Mouse (Mus musculus) testis, adult 2 months (tissue): ENCODE measurements around the gene Eid2b. TPM values are rescaled to one million over a fixed set of nuclear protein-coding genes. Genes with fewer than 3 reads are reported as not detected.
A peak's percentile ranks its signal among the peaks of the same experiment; 100 is the strongest.
"Not testable (repeated sequence)": the region's sequence is repeated elsewhere in the genome, so short reads cannot be mapped to it uniquely, and the experiment has no call there.

Source experiments
- H3K27ac ChIP-seq: fragments of 200-500 bp; 2 replicates; pipeline ENCODE4 v1.5.1; 2012; ENCODE audit warnings: low read depth, low read length; ENCODE audit not compliant: control insufficient read depth, insufficient read depth
- H3K27me3 ChIP-seq: fragments of 200-500 bp; 2 replicates; pipeline ENCODE4 v1.6.1; 2012; ENCODE audit warnings: mild to moderate bottlenecking, low read length, moderate library complexity; ENCODE audit not compliant: control insufficient read depth, insufficient read depth
- H3K36me3 ChIP-seq: fragments of 200-500 bp; 2 replicates; pipeline ENCODE4 v1.6.1; 2012; ENCODE audit warnings: mild to moderate bottlenecking, low read length; ENCODE audit not compliant: control insufficient read depth, insufficient read depth
- H3K4me1 ChIP-seq: fragments of 200-500 bp; 2 replicates; pipeline ENCODE4 v1.6.1; 2012; ENCODE audit warnings: low read length; ENCODE audit not compliant: control insufficient read depth, insufficient read depth
- H3K4me3 ChIP-seq: fragments of 200-500 bp; 2 replicates; pipeline ENCODE4 v1.5.1; 2012; ENCODE audit warnings: low read depth, mild to moderate bottlenecking, low read length, moderate library complexity, mixed read lengths; ENCODE audit not compliant: control insufficient read depth
- CTCF ChIP-seq: fragments of 200-500 bp; IDR thresholded peaks from 2 replicates; pipeline ENCODE4 v1.5.1; 2012; ENCODE audit warnings: low read depth, mild to moderate bottlenecking, inconsistent platforms, low read length, moderate library complexity; ENCODE audit not compliant: control insufficient read depth, insufficient read depth, insufficient replicate concordance
- POLR2A ChIP-seq: fragments of 200-500 bp; IDR thresholded peaks from 2 replicates; pipeline ENCODE4 v1.6.1; 2012; ENCODE audit warnings: low read depth, mild to moderate bottlenecking, inconsistent platforms, low read length, moderate library complexity; ENCODE audit not compliant: control insufficient read depth
- polyA plus RNA-seq: library from polyadenylated mRNA; depleted of rRNA; stranded (reverse); fragments of >200 nt; gene quantifications from 2 replicates; pipeline ENCODE4 v1.2.3, GENCODE M21; 2012; rRNA removed

Eid2b gene
- polyA plus RNA-seq, result 13.9 and 19.5 TPM in 2 replicates

- Histone ChIP-seq H3K4me1 (peaks cover 7% of the 10 kb centered on the region), H3K27me3 (no peaks in the 10 kb centered on the region), H3K4me3 (peak within 1 kb of the TSS; percentile 94), H3K36me3 (no peaks in the 10 kb centered on the region), H3K27ac (peak within 1 kb of the TSS; percentile 96)
- TF ChIP-seq CTCF, result peak; percentile 91
- peak; percentile 77 for TF ChIP-seq POLR2A
Observed at GRCm38 (mm10) chr7:28277615-28278278, at the start of gene Eid2b. Gene Eid2b, plus strand, starts transcription at chr7:28277739.

GRCm38 (mm10) chr7:28243943-28244342, 33.6 kb upstream of the Eid2b start:
- H3K4me3 ChIP-seq, H3K27me3 ChIP-seq, H3K4me1 ChIP-seq, H3K27ac ChIP-seq, H3K36me3 ChIP-seq: not testable (repeated sequence)

- Histone ChIP-seq H3K27ac (no peak overlapping the region), H3K4me1 (no peaks in the 10 kb centered on the region), H3K4me3 (no peak overlapping the region), H3K36me3 (no peaks in the 10 kb centered on the region), H3K27me3 (no peaks in the 10 kb centered on the region)
- no peak; the same call in 1 of the 2 replicates for TF ChIP-seq CTCF
- TF ChIP-seq POLR2A, result no peak
Observed at GRCm38 (mm10) chr7:28248957-28249356, 28.6 kb upstream of the Eid2b start.

- TF ChIP-seq CTCF, result no peak
- TF ChIP-seq POLR2A, result no peak
- Histone ChIP-seq H3K4me1 (no peaks in the 10 kb centered on the region), H3K4me3 (peak overlapping the region; percentile 28), H3K36me3 (no peaks in the 10 kb centered on the region), H3K27ac (no peak overlapping the region), H3K27me3 (no peaks in the 10 kb centered on the region)
Observed at GRCm38 (mm10) chr7:28251976-28252375, 25.6 kb upstream of the Eid2b start.

- H3K4me1 ChIP-seq, result no peaks in the 10 kb centered on the region
- H3K4me3 ChIP-seq, result no peak overlapping the region
- H3K27ac ChIP-seq, result no peak overlapping the region
- no peak for TF ChIP-seq CTCF
- no peak for TF ChIP-seq POLR2A
- H3K36me3 ChIP-seq, result no peaks in the 10 kb centered on the region
- H3K27me3 ChIP-seq, result no peaks in the 10 kb centered on the region
Observed at GRCm38 (mm10) chr7:28254591-28254990, 22.9 kb upstream of the Eid2b start.

GRCm38 (mm10) chr7:28255476-28255875, 22.1 kb upstream of the Eid2b start:
- TF ChIP-seq POLR2A (no peak), CTCF (peak; percentile 93)
- no peak overlapping the region for H3K27ac ChIP-seq
- H3K27me3 ChIP-seq, result no peaks in the 10 kb centered on the region
- H3K4me3 ChIP-seq, result no peak overlapping the region
- H3K4me1 ChIP-seq, result no peaks in the 10 kb centered on the region
- H3K36me3 ChIP-seq, result no peaks in the 10 kb centered on the region

- Histone ChIP-seq H3K4me3 (no peak overlapping the region), H3K27me3 (no peaks in the 10 kb centered on the region), H3K27ac (no peak overlapping the region), H3K4me1 (peaks cover 2% of the 10 kb centered on the region), H3K36me3 (no peaks in the 10 kb centered on the region)
- no peak for TF ChIP-seq CTCF
- TF ChIP-seq POLR2A, result no peak
Observed at GRCm38 (mm10) chr7:28262861-28263260, 14.7 kb upstream of the Eid2b start.

- no peak for TF ChIP-seq CTCF
- no peaks in the 10 kb centered on the region for H3K27me3 ChIP-seq
- no peaks in the 10 kb centered on the region for H3K36me3 ChIP-seq
- no peak overlapping the region for H3K4me3 ChIP-seq
- H3K4me1 ChIP-seq, result peaks cover 5% of the 10 kb centered on the region
- no peak overlapping the region for H3K27ac ChIP-seq
Observed at GRCm38 (mm10) chr7:28263786-28264185, 13.8 kb upstream of the Eid2b start.
